Mouse (Mus musculus): ENCODE data around the gene Hpse.

GRCm38 (mm10) chr5:100738802-100739201, 19.3 kb upstream of the Hpse start:
- TF ChIP-seq MAFK (IDR thresholded peaks at IDR 0.05; ENCODE audit: insufficient read depth, low read depth, low read length): no peak
- TF ChIP-seq CHD2 (IDR thresholded peaks at IDR 0.05; ENCODE audit: low read depth, low read length): no peak
- TF ChIP-seq ZC3H11A (IDR thresholded peaks at IDR 0.05; ENCODE audit: borderline replicate concordance, low read depth, low read length): no peak
- no peak for TF ChIP-seq ZNF384 (IDR thresholded peaks at IDR 0.05; ENCODE audit: low read depth, low read length)
